Mouse (Mus musculus) cerebellum, adult 2 months (tissue): ENCODE measurements around the gene Tmcc3.

Experiments used
- CTCF ChIP-seq: fragments of 200-500 bp; IDR thresholded peaks from 2 replicates; pipeline ENCODE4 v1.5.1; 2011; ENCODE audit warnings: low read depth, mild to moderate bottlenecking, control low read depth, low read length, moderate library complexity, borderline replicate concordance; ENCODE audit not compliant: insufficient read depth
- POLR2A ChIP-seq: fragments of 200-500 bp; IDR thresholded peaks from 2 replicates; pipeline ENCODE4 v1.6.1; 2011; ENCODE audit warnings: low read length, control low read depth, borderline replicate concordance; ENCODE audit not compliant: insufficient read depth

DNA sequence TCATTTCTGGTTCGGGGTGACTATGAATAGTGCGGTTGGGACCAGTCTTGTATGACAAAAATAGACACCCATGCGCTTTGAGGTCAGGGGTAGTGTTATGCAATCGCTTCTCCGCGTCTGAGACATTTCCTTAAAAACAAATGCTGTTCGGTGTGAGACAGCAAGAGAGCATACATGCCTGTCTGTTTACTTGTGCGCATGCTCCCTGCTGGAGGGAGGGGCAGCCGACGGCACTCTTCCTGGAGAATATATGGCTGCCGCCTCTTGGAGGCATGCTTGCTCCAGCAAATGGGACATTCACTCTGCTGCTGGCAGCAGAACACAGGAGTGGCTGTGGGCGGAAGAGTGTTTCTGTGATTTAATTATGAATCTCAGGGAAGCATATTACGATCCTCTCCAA is 66.6 kb downstream of the Tmcc3 start:
- TF ChIP-seq CTCF (no peak), POLR2A (no peak)
